Mouse (Mus musculus) liver, adult 2 months (tissue): ENCODE measurements at regions not wholly inside any gene's neighbourhood (a gene's known extent, or its start where the extent isn't known, plus 50 kb on each side); places are given as distances from the start of the nearest gene placed in this dataset.

ENCODE experiments used
- CTCF ChIP-seq: fragments of 200-500 bp; IDR thresholded peaks from 2 replicates; pipeline ENCODE4 v1.5.1; 2011; ENCODE audit warnings: low read depth, low read length, control low read depth
- POLR2A ChIP-seq: fragments of 200-500 bp; IDR thresholded peaks from 2 replicates; pipeline ENCODE4 v1.6.1; 2011; ENCODE audit warnings: low read length, control low read depth; ENCODE audit not compliant: insufficient read depth; ENCODE audit errors: extremely low read depth

DNA sequence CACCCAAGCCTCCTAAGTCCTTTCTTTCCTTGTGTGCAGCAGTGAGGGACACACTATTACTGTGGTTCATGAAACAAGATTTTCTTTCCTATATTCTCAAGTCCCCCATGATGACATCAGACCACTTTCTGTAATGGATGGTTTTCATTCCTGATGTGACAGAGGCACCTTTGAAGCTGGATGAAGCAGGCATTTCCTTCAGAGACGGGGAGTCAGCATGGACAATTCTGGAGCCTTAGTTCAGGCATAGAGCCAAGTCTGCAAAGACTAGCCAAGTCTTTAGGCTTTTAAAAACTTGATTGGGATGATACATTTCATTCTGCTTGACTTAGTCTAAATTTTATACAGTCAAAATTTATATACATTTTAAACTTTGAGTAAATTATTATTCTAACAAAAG is 124.6 kb upstream of the Cnr1 start:
- TF ChIP-seq CTCF (no peak), POLR2A (no peak)
